Mouse (Mus musculus) skeletal muscle tissue, adult 2 months (tissue): ENCODE results near the gene Jpt2.
A peak's percentile ranks its signal among the peaks of the same experiment; 100 is the strongest.

Source experiments
- DNase-seq: peaks from one replicate; pipeline ENCODE4 v3.0.0-alpha.2; 2012; ENCODE audit warnings: low read depth, low spot score

Gene Jpt2

GRCm38 (mm10) chr17:24907591-24907990 lies 52.9 kb downstream of the Jpt2 start:
- DNase-seq: no peak

- DNase-seq: no peak
Measured at GRCm38 (mm10) chr17:24903767-24904166, 56.7 kb downstream of the Jpt2 start.

DNA sequence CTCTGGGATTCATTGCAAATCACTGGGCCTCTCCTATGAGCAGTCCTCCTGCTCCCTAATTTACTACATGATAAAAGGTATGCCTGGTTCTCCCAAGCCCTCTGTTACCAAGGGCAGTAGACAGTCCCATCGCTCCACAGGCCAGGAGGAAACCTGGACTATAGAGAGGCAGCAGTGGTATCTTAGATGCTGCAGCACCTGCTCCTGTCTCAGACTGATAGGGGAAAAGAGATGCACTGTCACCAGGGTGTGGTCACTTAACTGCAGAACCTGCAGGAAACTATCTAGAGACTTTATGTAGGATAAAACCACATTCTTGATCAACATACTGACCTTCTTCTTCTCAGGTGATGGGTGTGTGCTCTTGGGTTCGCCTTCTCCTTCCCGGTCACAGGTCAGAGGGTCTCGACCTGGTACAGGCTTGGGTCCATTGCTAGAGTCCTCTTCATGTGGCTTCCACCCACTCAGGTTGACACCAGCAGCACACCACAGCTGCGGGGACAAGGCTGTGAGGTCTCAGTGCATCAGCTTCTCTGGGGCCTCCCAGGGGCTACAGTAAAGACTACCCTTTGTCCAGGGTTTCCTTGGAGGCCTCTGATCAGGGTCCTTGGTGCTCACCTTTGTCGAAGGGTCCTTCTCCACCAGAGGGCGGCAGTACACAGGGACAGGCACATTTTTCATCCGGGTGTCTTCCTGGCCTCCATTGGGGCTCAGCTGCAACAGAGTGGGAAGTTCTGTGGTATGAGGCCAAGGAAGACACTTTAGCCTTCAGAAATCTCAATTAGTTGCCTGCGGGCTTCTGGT lies 57.6 kb downstream of the Jpt2 start:
- DNase-seq: no peak

GRCm38 (mm10) chr17:24902124-24902523 lies 58.4 kb downstream of the Jpt2 start:
- DNase-seq: no peak

DNA sequence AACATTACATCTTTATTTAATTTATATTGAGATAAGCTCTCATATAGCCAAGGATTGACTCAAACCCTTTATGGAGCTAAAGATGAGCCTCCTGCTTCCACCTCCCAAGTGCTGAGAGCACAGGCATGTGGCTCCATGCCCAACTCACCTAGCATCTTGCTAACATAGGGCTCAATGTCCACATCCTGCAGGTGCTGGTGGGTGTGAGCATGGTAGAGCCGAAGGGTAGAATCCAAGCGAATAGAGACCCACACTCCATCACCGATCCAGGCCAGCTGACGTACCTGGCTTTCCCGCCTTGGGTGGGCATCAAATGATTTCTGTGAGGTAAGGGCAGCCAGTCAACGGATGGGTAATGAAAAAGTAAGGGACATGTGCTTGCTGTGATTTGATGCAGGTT lies 60.5 kb downstream of the Jpt2 start:
- no peak for DNase-seq

- no peak for DNase-seq
Measured at GRCm38 (mm10) chr17:24899153-24899552, 61.3 kb downstream of the Jpt2 start.

DNA sequence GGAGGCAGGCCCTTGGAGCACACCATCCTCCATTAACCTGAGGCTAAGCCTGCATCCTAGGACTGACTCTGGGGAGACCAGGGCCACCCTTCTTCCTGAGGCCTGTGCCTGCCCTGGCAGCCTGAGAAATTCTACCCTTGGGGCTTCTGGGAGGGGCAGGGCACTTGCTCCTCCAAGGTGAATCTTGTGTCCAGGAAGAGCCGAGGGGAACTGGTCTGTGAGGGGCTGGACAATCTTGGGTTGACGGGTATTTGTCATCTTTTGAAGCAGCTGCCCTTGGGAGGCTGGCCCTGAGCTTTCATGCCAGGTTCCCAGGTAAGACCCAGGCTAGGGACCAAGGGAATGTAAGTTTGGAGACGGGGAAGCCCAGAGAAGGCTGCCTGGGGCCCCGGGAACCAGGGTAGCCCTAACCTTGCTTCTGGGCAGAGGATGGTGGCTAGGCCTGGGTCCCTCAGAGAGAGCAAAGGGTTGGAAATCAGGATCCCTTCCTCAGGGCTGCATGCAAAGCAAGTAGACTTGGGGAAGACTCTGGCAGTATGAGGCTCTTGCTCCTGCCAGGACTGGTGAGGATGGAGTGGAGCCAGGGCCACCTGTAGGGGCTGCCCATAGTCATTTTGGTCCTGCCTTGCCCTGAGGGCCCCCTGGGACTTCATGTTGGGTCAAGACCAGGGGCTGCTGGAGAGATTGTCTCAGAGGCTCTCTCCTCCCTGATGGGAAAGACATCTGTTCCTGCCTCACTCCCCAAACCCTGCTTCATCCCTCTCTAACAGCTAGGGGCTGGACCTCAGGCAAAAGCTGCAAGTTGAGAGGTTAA lies 62.2 kb downstream of the Jpt2 start:
- DNase-seq: no peak

- DNase-seq: no peak
Measured at GRCm38 (mm10) chr17:24897600-24897999, 62.9 kb downstream of the Jpt2 start.

DNA sequence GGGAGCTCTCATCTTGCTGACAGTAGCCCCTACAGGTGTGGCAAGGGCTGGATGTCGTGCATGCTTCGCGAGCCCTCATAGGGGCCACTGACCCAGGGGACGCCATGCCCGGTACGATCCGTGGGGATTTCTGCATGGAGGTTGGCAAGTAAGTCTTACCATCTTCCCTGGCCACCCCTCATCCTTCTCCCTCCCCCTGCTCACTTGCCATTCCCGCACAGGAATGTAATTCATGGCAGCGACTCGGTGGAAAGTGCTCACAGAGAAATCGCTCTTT lies 63.6 kb downstream of the Jpt2 start:
- DNase-seq: no peak

DNA sequence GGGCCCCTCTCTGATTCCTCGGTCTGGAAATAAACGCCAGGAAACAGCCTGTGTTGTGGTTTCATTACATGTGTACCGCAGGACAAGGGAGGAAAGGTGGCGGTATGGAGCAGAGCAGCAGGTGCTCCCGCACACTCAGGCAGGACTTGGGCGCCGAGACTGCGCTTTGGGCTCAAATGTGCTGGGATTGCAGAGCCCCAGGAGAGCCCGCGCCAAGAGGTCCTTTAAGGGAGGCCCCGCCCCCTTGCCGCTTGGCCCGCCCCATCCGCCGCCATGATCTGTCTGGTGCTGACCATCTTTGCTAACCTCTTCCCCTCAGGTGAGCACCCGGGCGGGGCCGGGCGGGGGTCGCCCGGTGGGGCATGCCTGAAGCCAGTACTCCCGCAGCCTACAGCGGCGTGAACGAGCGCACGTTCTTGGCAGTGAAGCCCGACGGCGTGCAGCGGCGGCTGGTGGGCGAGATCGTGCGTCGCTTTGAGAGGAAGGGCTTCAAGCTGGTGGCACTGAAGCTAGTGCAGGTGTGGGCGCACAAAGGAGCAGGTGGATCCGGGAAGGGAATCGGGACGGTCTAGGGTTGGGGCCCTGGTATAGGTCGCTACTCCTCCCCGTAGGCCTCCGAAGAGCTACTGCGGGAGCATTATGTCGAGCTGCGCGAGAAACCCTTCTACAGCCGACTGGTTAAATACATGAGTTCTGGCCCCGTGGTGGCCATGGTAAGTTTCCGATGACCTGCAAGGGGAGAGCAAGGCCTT lies 64.1 kb downstream of the Jpt2 start, which contains the start of gene Nme3:
Nme3 (plus strand) TSS at position 260 of the 752 bp plus-strand sequence.
- DNase-seq: no peak

DNA sequence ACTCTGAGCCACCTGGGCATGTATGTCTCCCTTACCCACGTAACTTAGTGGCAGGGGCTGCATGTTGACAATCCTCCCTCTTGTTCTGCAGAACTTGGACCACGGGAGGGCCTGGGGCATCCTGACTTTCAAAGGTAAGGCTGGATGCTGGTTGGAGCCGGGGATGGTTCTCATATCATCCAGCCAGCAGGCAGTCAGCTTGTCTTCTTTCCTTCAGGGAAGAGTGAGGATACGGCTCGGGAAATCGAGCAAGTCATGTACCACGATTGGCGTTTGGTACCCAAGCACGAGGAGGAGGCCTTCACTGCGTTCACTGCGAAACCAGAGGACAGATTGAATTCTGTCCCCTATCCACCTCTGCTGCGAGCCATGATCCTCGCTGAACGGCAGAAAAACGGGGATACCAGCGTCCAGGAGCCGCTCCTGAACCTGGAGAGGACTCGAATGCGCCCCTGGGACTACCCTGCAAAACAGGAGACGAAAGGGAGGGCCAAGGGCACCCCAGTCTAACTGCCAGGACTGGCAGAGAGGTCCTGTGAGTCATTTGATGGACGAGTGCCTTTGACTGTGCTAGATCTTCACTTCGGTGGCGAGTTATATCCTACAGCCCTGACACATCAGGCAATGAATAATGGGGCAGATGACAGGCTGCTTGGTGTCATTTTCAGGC lies 64.8 kb downstream of the Jpt2 start:
- DNase-seq: no peak

- peak; percentile 78 for DNase-seq
Measured at GRCm38 (mm10) chr17:24894995-24895547, 65.4 kb downstream of the Jpt2 start, which contains the start of the genes Eme2 and Mrps34. Gene Eme2, minus strand, starts transcription at chr17:24895087. Gene Mrps34, plus strand, starts transcription at chr17:24895116.

DNA sequence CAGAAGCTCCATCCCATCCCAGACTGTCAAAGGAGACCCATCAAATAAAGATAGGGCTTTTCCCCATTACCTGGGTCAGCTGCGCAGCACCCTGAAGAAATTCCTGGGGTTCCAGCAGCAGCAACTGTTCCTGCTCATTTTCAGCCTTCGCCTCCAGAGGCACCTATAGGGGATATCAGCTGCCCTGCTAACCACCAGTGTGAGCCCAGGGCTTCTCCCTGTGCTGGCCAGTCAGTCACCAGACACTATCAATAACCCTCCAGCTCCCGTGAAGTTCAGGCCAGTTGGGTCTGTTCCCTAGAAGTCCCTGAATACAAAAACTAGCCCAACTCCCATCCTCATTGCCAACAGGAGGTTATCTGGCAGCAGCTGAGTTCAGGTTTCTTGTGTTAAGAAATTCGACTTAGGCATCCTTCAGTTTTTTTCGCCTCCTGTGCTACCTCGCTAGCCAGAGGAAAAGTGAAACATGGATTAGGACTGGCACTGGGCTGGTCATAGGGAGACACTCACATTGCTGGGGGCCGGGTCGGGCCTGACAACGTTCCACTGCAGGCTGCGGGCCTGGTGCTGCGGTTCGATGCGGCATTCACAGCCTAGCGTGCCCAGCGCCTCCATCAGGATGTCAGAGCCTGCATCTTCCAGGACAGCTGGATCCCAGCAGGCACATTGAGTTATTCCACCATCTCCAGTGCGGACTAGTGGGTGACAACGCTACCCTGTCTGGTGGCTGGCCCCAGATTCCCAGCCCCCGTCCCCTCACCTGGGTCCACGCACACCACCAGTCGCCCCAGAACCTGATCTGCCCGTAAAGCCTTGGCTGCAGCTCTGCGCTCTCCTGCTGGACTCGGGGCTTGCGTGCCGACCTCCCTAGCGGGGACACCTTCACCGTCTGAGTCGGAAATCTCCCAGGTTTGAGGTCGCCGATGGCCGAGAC lies 66.2 kb downstream of the Jpt2 start:
- DNase-seq: no peak

DNA sequence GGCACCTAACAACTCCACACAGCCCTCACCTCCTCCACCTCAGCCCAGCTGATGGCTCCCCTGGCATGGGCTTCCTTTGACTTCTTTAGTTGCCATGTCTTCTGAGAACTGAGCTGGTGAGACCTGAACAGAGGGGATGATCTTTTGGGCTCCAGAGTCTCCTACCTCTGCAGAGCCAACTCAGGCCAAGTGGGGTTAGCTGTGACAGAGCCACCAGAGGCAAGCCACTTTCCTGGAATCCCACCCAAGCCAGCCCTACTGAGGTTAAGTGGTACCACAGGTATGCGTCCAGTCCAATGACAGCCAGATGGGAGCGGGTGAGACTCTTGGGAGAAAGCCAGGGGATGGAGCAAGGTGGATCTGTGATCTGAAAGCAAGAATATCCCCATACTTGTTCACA lies 67.2 kb downstream of the Jpt2 start:
- DNase-seq: no peak

GRCm38 (mm10) chr17:24892785-24893184 lies 67.7 kb downstream of the Jpt2 start:
- no peak for DNase-seq

- DNase-seq: no peak
Measured at GRCm38 (mm10) chr17:24891321-24891720, 69.2 kb downstream of the Jpt2 start.

- no peak for DNase-seq
Measured at GRCm38 (mm10) chr17:24890151-24891092, 70.1 kb downstream of the Jpt2 start.

DNA sequence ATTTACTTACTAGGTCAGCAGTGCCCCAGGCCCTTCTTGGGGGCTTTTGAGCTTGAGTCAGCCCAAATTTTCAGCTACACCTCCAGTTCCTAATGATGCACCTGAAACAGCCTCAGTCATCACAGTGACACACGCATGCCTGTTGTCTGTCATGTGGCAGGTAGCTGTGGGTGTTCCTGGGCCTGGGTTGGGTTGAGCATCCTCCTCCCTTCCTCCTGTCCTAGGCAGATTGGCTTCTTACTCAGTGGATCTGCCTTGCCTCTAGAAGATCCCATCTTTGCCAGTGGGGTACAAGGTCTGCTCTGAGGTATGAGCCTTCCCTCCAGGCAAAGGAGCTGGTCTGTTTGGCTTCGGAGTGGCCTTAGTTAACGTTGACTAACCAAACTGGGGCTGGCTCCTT lies 71.6 kb downstream of the Jpt2 start:
- DNase-seq: no peak
